Mouse (Mus musculus) bone marrow, adult 2 months (tissue): ENCODE measurements around the gene Gap43.

Experiments used
- CTCF ChIP-seq: fragments of 200-500 bp; IDR thresholded peaks from 2 replicates; pipeline ENCODE4 v1.5.1; 2011; ENCODE audit warnings: low read length, control low read depth; ENCODE audit not compliant: control insufficient read depth, insufficient read depth
- POLR2A ChIP-seq: fragments of 200-500 bp; IDR thresholded peaks from 2 replicates; pipeline ENCODE4 v1.6.1; 2011; ENCODE audit warnings: low read depth, mild to moderate bottlenecking, control low read depth, low read length, borderline replicate concordance; ENCODE audit not compliant: control insufficient read depth

DNA sequence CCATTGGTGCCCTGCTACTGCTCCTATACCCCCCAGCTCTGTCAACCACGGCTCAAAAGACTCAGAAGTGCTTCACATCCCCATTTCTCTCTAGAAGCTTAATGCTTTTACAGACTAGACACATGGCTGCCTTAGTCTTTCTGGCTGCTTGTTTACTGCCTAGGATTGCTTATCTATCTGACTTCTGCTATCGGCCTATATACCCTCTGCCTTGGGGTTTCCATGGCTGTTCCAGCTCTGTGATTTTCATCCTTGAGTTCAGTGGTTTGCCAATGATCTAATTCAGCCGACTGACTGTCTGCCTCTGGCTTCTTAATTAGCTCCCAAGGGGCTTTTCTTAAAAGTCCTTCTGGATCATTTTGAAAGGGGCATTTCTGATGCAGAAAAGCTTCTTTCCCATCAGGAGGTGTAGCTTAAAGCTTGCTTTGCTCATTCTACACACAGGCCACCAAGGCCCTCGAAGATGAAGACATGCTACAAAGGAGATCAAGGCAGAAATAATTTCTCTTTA lies 40.9 kb upstream of the Gap43 start:
- TF ChIP-seq CTCF = no peak
- TF ChIP-seq POLR2A = no peak
